Comparison of ENCODE assay signal across 9 mouse cellular contexts in the genomic region with DNA sequence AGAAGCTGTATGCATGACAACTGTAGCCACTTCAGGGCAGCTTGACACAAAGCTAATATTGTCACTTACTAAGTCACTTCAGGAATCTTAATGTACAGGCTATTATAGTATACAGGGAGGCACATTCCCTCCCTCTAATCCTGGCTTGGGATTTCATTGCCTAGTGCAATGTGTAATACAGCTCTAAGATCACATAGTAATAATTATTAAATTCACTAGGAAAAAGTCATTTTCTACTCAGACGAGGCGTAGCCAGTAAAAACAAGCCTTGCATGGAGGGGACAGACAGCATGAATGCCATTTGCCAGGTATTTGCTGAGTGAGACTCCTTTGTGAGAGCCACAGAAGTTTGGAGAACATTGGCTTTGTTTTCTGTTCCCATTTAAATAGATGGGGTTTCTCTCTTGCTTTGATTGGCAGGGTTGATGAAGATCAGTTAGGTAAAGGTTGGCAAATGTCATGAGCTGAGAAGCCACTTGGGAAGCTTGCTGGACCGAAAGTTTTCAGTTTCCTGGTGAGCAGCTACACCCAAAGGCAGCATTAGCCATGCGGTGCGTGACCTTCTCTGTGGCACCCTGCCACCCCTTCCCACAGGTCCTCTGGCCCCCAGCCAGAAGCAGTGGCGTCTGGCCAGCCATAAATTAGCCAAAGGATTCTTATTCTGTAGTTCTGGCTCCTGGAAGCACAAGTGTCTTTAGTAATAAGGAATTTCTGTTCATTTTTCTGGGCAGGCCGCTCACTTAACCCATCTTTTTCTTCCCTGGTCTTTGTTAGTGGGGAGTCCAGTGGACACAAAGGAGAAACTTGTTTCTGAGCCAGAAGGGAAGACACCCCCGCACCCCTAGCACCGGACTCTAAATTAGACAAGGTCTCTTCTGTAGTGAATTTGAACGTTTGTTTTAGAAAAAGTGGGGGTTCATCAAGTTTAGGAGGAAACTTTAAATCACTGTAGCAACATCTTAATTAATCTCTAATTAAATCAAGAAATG. TPM values are rescaled to one million over a fixed set of nuclear protein-coding genes. Genes with fewer than 3 reads are reported as not detected.
DNase-seq lines count a peak whose midpoint lies in the region; ATAC-seq and TF ChIP-seq lines count a peak whose summit lies in the region.
"Had no signal": no experiment of that assay in that cellular context is flagged by ENCODE, and none has a peak within 500 bp of the region (broad histone marks: within the 10 kb centered on the region; RNA-seq: fewer than 3 reads in every experiment).

No protein-coding gene starts in this region.

- H3K4me2 ChIP-seq in heart, postnatal 0 days (ENCODE audit: low read depth, low read length), result no peak overlapping the region
- no peak overlapping the region for H3K4me2 ChIP-seq in midbrain, postnatal 0 days (ENCODE audit: low read depth, low read length, poor library complexity, severe bottlenecking)

- no peaks in the 10 kb centered on the region for H3K9me3 ChIP-seq in heart, postnatal 0 days (replicated peaks; ENCODE audit: control insufficient read depth, low read length)
- H3K9me3 ChIP-seq in midbrain, postnatal 0 days (ENCODE audit: low read length), result no peaks in the 10 kb centered on the region

- peak; percentile 43 for DNase-seq in retina, postnatal 1 day
- no peak for DNase-seq in retina, embryonic 14.5 days (ENCODE audit: low spot score)
- peak; percentile 90 to 91 for DNase-seq in cerebellum, postnatal 10 days
- DNase-seq in heart, postnatal 0 days (ENCODE audit: low spot score), result peak; percentile 44
- peak; percentile 42 for DNase-seq in left cerebral cortex, adult 11 months (ENCODE audit: low spot score)
- peak; percentile 77 for DNase-seq in midbrain, postnatal 0 days (ENCODE audit: low spot score)
- no peak for DNase-seq in embryo, embryonic 11 days

- peak; percentile 43; the same call in 1 of the 2 replicates for ATAC-seq in heart, postnatal 0 days (ENCODE audit: insufficient read depth, low read depth)
- no peak for ATAC-seq in midbrain, postnatal 0 days (ENCODE audit: low FRiP score)
- no peak for ATAC-seq in granulocyte monocyte progenitor cell, adult 5-6 weeks (replicated peaks; ENCODE audit: poor library complexity, severe bottlenecking)

- no peak for TF ChIP-seq CTCF in heart, postnatal 0 days (IDR thresholded peaks at IDR 0.05; ENCODE audit: low read depth)
- TF ChIP-seq CTCF in midbrain, postnatal 0 days (IDR thresholded peaks at IDR 0.05), result no peak

- no peak for TF ChIP-seq EP300 in heart, postnatal 0 days (IDR thresholded peaks at IDR 0.05; ENCODE audit: low read depth)

- H3K27me3 ChIP-seq in heart, postnatal 0 days (ENCODE audit: control insufficient read depth, insufficient read depth, low read length), result no peaks in the 10 kb centered on the region
- H3K27me3 ChIP-seq in midbrain, postnatal 0 days (ENCODE audit: insufficient read depth, low read length), result no peaks in the 10 kb centered on the region

- H3K4me1 ChIP-seq in heart, postnatal 0 days (ENCODE audit: control insufficient read depth, insufficient read depth), result peaks cover 27% of the 10 kb centered on the region
- H3K4me1 ChIP-seq in midbrain, postnatal 0 days (ENCODE audit: insufficient read depth, low read length), result no peaks in the 10 kb centered on the region

- WGBS in heart, postnatal 0 days, result 45% methylated on average over 10 of the region's 10 CpGs
- 52% methylated on average over 10 of the region's 10 CpGs for WGBS in midbrain, postnatal 0 days

- H3K27ac ChIP-seq in heart, postnatal 0 days (ENCODE audit: low read depth), result 0 out of 2 replicates have a peak overlapping the region, but pooled peaks have one; percentile 20
- H3K27ac ChIP-seq in midbrain, postnatal 0 days (ENCODE audit: low read depth, low read length), result no peak overlapping the region
- H3K27ac ChIP-seq: kidney, postnatal 0 days had no signal

- 0 out of 2 replicates have a peak, but pooled peaks cover 5% of the 10 kb centered on the region for H3K36me3 ChIP-seq in heart, postnatal 0 days (replicated peaks; ENCODE audit: control insufficient read depth, insufficient read depth, low read length)
- H3K36me3 ChIP-seq in midbrain, postnatal 0 days (ENCODE audit: insufficient read depth, low read length), result no peaks in the 10 kb centered on the region

- H3K4me3 ChIP-seq in heart, postnatal 0 days (ENCODE audit: low read depth, low read length), result no peak overlapping the region
- no peak overlapping the region for H3K4me3 ChIP-seq in midbrain, postnatal 0 days (ENCODE audit: low read depth, low read length)

- no peak overlapping the region for H3K9ac ChIP-seq in heart, postnatal 0 days (replicated peaks; ENCODE audit: low read depth, low read length)
- H3K9ac ChIP-seq in midbrain, postnatal 0 days (replicated peaks; ENCODE audit: low read length, poor library complexity, severe bottlenecking), result no peak overlapping the region

RNA-seq across cellular contexts. Expression of gene Bckdhb, which starts 37.4 kb away (rescaled TPM):
- 40.5 and 59.9 TPM in 2 replicates for total RNA-seq in heart, postnatal 0 days (2014; rRNA removed; ENCODE audit: low replicate concordance)
- polyA plus RNA-seq in heart, postnatal 0 days (2015; fragmentation: Nextera tagmentation; extraction: Ambion mirVana), result 86.6 and 89.5 TPM in 2 replicates
- total RNA-seq in midbrain, postnatal 0 days (2014; rRNA removed), result 17.4 and 23.5 TPM in 2 replicates
- 29.9 and 31.8 TPM in 2 replicates for polyA plus RNA-seq in midbrain, postnatal 0 days (2015; fragmentation: Nextera tagmentation; extraction: Ambion mirVana)
- 23.4 and 51.7 TPM in 2 replicates for total RNA-seq in granulocyte monocyte progenitor cell, adult 5-6 weeks (2014; fragmentation: Nextera tagmentation)
- total RNA-seq in granulocyte monocyte progenitor cell, adult 5-6 weeks (2017), result 12.9 and 25.9 TPM in 2 replicates

Comparison
In these comparisons a context has a peak if more than half of its experiments do, and no peak if none do; other contexts are left out.
1. DNase-seq: peak in retina, postnatal 1 day (single experiment), cerebellum, postnatal 10 days (2 of 2), heart, postnatal 0 days (single experiment), left cerebral cortex, adult 11 months (single experiment) and midbrain, postnatal 0 days (single experiment); none in retina, embryonic 14.5 days (single experiment) and embryo, embryonic 11 days (single experiment).